Mouse (Mus musculus): Measurements from ENCODE around the gene Vmn1r31. TPM values are rescaled to one million over a fixed set of nuclear protein-coding genes. Genes with fewer than 3 reads are reported as not detected.

Vmn1r31 gene
- polyA plus RNA-seq (2016; fragmentation: Nextera tagmentation; extraction: Ambion mirVana) = not detected in 2 replicates

DNA sequence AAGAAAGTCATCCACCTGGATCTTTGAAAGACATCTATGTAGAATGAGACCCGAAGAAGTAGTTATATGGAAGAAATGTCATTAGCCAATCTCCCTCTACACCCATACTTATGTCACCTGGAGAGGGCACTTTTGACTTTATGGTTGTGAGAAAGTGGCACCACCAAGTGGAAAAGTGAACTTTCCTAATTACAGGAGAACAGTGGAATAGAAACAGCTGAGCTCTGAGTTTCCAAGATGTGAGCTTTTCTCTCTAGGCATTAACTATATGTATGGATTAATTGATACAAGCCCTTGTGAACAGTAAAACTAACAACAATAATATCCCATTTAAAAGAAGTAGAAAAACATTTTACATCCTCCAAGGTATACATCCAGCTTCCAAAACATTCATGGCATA lies at the start of gene Vmn1r31:
Gene Vmn1r31, minus strand, starts transcription at position 101 of the 400 bp plus-strand sequence.
- H3K4me1 ChIP-seq = no peaks in the 10 kb centered on the region
- whole genome bisulfite sequencing = 84% methylated on average over 1 of the region's 1 CpGs
- H3K27ac ChIP-seq = no peak within 1 kb of the TSS
- H3K36me3 ChIP-seq = no peaks in the 10 kb centered on the region
- no peaks in the 10 kb centered on the region for H3K27me3 ChIP-seq (ENCODE audit: insufficient read depth, poor library complexity, severe bottlenecking)
- no peak for DNase-seq (ENCODE audit: low spot score)
- no peaks in the 10 kb centered on the region for H3K9me3 ChIP-seq
- H3K4me3 ChIP-seq = no peak within 1 kb of the TSS

DNA sequence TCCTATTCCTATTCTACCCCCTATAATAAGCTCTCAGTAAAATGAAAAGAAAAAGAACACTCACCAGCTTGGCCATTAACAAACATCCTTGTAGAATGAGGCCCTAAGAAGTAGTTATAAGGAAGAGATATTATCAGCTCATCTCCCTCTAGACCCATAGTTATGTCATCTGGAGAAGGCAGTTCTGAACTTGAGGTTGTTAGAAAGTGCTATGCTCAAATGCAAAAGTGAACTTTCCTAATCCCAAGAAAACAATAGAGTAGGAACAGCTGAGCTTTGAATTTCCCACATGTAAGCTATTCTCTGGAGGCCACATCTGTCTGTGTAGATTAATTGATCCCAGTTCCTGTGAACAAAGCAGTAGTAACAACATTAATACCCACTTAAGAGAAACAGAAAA lies 31.8 kb downstream of the Vmn1r31 start, which contains the start of gene Vmn1r30:
Gene Vmn1r30, minus strand, starts transcription at position 101 of the 400 bp plus-strand sequence.
- H3K27me3 ChIP-seq (ENCODE audit: insufficient read depth, poor library complexity, severe bottlenecking) = no peaks in the 10 kb centered on the region
- H3K9me3 ChIP-seq = no peaks in the 10 kb centered on the region
- no peak within 1 kb of the TSS for H3K4me3 ChIP-seq
- no peak within 1 kb of the TSS for H3K27ac ChIP-seq
- no peaks in the 10 kb centered on the region for H3K4me1 ChIP-seq
- DNase-seq (ENCODE audit: low spot score) = no peak
- H3K36me3 ChIP-seq = no peaks in the 10 kb centered on the region

Other genes starting within 250 kb of the Vmn1r31 start
- gene Vmn1r28, start 213.3 kb downstream of the Vmn1r31 start, polyA plus RNA-seq (2016; fragmentation: Nextera tagmentation; extraction: Ambion mirVana) = not detected in 2 replicates
- not detected in 2 replicates for gene Vmn1r29, start 173.8 kb downstream of the Vmn1r31 start, polyA plus RNA-seq (2016; fragmentation: Nextera tagmentation; extraction: Ambion mirVana)
- gene Vmn1r30, start 31.9 kb downstream of the Vmn1r31 start, polyA plus RNA-seq (2016; fragmentation: Nextera tagmentation; extraction: Ambion mirVana) = not detected in 2 replicates
- 75.9 and 90.6 TPM in 2 replicates for gene Abcg2, start 109.2 kb upstream of the Vmn1r31 start, polyA plus RNA-seq (2016; fragmentation: Nextera tagmentation; extraction: Ambion mirVana)

Measured in heart, embryonic 10.5 days (tissue).